Mouse (Mus musculus): Measurements from ENCODE around the gene Elp6. TPM values are rescaled to one million over a fixed set of nuclear protein-coding genes. Genes with fewer than 3 reads are reported as not detected.

The Elp6 gene
- total and polyA plus RNA-seq, 2 experiments from 2014 or later, result 27.5 to 35.2 TPM

DNA sequence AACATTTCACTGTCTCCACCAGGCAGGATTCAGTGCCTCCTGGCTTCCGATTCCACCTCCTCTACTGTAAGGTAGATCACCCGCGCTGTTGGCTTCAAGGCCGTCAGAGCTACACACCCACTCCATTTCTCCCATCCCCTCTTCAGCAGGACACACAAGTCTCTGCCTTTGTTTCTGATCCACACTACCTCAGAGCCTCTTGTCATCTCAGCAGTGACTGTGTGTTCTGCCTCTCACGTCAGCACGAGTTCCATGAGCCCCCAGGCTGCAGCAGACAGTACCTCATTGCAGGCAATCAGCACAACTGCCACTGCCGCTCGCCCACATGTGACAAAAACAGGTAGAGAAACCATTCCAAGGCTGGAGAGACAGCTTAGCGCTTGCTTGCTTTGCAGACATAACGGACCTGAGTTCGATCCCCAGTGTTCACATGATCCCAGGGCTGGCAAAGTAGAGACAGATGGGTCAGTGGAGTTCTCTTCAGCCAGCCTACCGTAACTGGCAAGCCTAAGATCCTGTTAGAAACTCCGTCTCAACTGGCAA lies 11.0 kb upstream of the Elp6 start:
- Histone ChIP-seq H3K4me2 (ENCODE audit: low read depth) (no peak overlapping the region), H3K4me3 (ENCODE audit: low read depth, low read length) (no peak overlapping the region), H3K27ac (ENCODE audit: low read depth, low read length) (peak overlapping the region; percentile 21; the same call in 1 of the 2 replicates), H3K9me3 (ENCODE audit: low read length) (no peaks in the 10 kb centered on the region), H3K9ac (no peak overlapping the region), H3K36me3 (ENCODE audit: insufficient read depth) (no peaks in the 10 kb centered on the region), H3K4me1 (ENCODE audit: insufficient read depth) (no peaks in the 10 kb centered on the region), H3K27me3 (ENCODE audit: insufficient read depth, low read length) (no peaks in the 10 kb centered on the region)
- no peak for TF ChIP-seq CTCF (IDR thresholded peaks at IDR 0.05; ENCODE audit: low read depth)
- WGBS, result 86% methylated on average over 13 of the region's 13 CpGs
- no peak for DNase-seq
- ATAC-seq, result no peak

DNA sequence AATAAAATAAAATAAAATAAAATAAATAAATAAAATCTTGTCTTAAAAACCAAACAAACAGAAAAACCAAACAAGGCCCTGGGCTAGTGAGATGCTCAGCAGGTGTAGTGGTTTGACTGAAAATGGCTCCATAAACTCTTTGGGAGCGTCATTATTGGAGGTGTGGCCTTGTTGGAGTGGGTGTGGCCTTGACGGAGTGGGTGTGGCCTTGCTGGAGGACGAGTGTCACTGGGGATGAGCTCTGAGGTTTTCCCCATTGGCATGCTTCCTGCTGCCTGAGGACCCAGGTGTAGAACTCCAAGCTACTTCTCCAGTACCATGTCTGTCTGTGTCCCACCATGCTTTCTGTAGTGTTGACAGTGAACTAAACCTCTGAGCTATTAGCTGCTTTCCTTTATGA lies 10.2 kb upstream of the Elp6 start:
- no peak for TF ChIP-seq CTCF (IDR thresholded peaks at IDR 0.05; ENCODE audit: low read depth)
- Histone ChIP-seq H3K9me3 (ENCODE audit: low read length) (no peaks in the 10 kb centered on the region), H3K36me3 (ENCODE audit: insufficient read depth) (no peaks in the 10 kb centered on the region), H3K27ac (ENCODE audit: low read depth, low read length) (no peak overlapping the region), H3K4me3 (ENCODE audit: low read depth, low read length) (no peak overlapping the region), H3K4me1 (ENCODE audit: insufficient read depth) (no peaks in the 10 kb centered on the region), H3K4me2 (ENCODE audit: low read depth) (no peak overlapping the region), H3K27me3 (ENCODE audit: insufficient read depth, low read length) (no peaks in the 10 kb centered on the region), H3K9ac (no peak overlapping the region)
- ATAC-seq (no peak), DNase-seq (no peak)
- WGBS, result 56% methylated on average over 3 of the region's 3 CpGs

DNA sequence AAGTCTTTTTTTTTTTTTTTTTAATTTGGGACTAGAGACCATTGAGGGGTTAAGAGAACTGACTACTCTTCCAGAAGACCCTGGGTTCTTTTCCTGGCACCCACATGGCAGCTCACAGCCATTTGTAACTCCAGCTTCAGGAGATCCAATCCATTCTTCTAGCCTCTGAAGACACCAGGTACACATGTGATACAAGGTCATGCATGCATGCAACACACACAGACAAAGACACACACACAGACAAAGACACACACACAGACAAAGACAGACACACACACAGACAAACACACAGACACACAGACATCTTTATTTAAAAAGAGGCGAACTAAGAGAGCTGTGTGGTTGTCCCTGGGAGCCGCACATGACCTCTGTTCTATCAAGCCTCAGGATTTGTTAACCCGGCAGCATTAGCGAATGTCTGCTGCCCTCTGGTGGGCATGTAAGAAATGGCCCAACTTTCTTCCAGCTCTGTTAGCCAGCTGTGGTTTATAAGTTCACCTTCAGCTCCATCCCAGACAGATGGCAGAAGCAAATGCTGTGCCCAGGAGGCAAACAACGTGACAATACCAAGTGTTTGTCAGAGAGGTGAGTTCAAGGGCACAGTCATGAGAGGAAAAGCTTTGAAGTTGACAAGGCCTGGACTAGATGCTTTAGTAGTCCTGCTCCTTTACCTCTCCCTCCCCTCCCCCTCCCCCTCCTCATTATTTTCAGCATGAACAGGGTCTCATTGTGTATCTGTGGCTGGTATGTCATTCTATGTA lies 7.9 kb upstream of the Elp6 start:
- no peak overlapping the region for H3K4me2 ChIP-seq (ENCODE audit: low read depth)
- WGBS, result 4% methylated on average over 5 of the region's 5 CpGs
- no peaks in the 10 kb centered on the region for H3K9me3 ChIP-seq (ENCODE audit: low read length)
- ATAC-seq, result peak; percentile 84
- no peaks in the 10 kb centered on the region for H3K36me3 ChIP-seq (ENCODE audit: insufficient read depth)
- peak; percentile 97 for TF ChIP-seq CTCF (IDR thresholded peaks at IDR 0.05; ENCODE audit: low read depth)
- no peaks in the 10 kb centered on the region for H3K4me1 ChIP-seq (ENCODE audit: insufficient read depth)
- no peak overlapping the region for H3K9ac ChIP-seq
- no peaks in the 10 kb centered on the region for H3K27me3 ChIP-seq (ENCODE audit: insufficient read depth, low read length)
- DNase-seq, result peak; percentile 93
- H3K27ac ChIP-seq (ENCODE audit: low read depth, low read length), result no peak overlapping the region
- no peak overlapping the region for H3K4me3 ChIP-seq (ENCODE audit: low read depth, low read length)

DNA sequence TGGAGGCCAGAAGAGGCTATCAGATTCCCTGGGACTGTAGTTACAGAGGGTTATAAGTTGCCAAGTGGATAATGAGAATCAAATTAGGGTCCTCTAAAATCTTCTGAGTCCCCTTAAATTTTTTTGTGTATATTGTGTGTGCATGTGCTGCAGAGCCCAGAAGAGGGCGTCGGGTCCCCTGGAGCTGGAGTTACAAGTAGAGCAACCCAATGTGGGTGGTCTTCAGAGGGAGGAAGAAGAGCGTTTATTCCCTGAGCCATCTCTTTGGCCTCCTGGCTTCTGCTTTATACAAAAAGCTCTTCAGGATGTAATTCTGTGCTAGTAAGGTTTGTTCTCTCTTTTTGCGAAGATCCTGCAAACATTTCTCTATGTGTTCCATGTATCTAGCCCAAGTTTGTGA lies 457 bp upstream of the Elp6 start:
- 3% methylated on average over 4 of the region's 4 CpGs for WGBS
- H3K9ac ChIP-seq, result peak overlapping the region; percentile 57
- DNase-seq (no peak), ATAC-seq (peak; percentile 50)
- no peaks in the 10 kb centered on the region for H3K4me1 ChIP-seq (ENCODE audit: insufficient read depth)
- peak; percentile 46 for TF ChIP-seq CTCF (IDR thresholded peaks at IDR 0.05; ENCODE audit: low read depth)
- no peaks in the 10 kb centered on the region for H3K9me3 ChIP-seq (ENCODE audit: low read length)
- H3K4me2 ChIP-seq (ENCODE audit: low read depth), result peak overlapping the region; percentile 57
- H3K4me3 ChIP-seq (ENCODE audit: low read depth, low read length), result peak overlapping the region; percentile 49
- peak overlapping the region; percentile 94 for H3K27ac ChIP-seq (ENCODE audit: low read depth, low read length)
- H3K27me3 ChIP-seq (ENCODE audit: insufficient read depth, low read length), result no peaks in the 10 kb centered on the region
- H3K36me3 ChIP-seq (ENCODE audit: insufficient read depth), result no peaks in the 10 kb centered on the region

DNA sequence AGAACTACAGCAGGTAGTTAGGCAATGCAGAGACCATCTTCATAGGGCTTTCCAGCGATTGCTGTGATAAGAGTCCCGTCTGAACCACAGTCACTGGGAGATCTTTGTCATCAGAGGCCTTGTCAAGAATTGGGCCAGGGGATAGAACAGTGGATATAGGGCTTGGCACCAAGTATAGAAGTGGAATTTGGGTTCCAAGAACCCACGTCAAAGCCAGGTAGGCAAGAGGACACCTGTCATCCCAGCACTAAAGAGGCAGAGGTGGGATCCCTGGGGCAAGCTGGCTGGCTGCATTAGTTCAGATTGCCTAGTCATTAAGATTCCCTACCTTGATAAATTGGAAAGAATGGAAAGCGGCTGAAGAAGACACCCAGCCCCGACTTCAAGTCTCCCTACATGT lies 1.4 kb downstream of the Elp6 start:
- ATAC-seq, result no peak
- no peaks in the 10 kb centered on the region for H3K27me3 ChIP-seq (ENCODE audit: insufficient read depth, low read length)
- H3K4me2 ChIP-seq (ENCODE audit: low read depth), result no peak overlapping the region
- H3K4me3 ChIP-seq (ENCODE audit: low read depth, low read length), result no peak overlapping the region
- no peaks in the 10 kb centered on the region for H3K4me1 ChIP-seq (ENCODE audit: insufficient read depth)
- 91% methylated on average over 5 of the region's 5 CpGs for WGBS
- no peak overlapping the region for H3K27ac ChIP-seq (ENCODE audit: low read depth, low read length)
- TF ChIP-seq CTCF (IDR thresholded peaks at IDR 0.05; ENCODE audit: low read depth), result no peak
- no peak for DNase-seq
- no peaks in the 10 kb centered on the region for H3K9me3 ChIP-seq (ENCODE audit: low read length)
- peaks cover 15% of the 10 kb centered on the region for H3K36me3 ChIP-seq (ENCODE audit: insufficient read depth)
- H3K9ac ChIP-seq, result no peak overlapping the region

- ATAC-seq (no peak), DNase-seq (no peak)
- Histone ChIP-seq H3K27me3 (ENCODE audit: insufficient read depth, low read length) (no peaks in the 10 kb centered on the region), H3K27ac (ENCODE audit: low read depth, low read length) (no peak overlapping the region), H3K4me3 (ENCODE audit: low read depth, low read length) (no peak overlapping the region), H3K9ac (no peak overlapping the region), H3K9me3 (ENCODE audit: low read length) (no peaks in the 10 kb centered on the region), H3K4me2 (ENCODE audit: low read depth) (no peak overlapping the region), H3K4me1 (ENCODE audit: insufficient read depth) (no peaks in the 10 kb centered on the region), H3K36me3 (ENCODE audit: insufficient read depth) (peaks cover 61% of the 10 kb centered on the region)
- TF ChIP-seq CTCF (IDR thresholded peaks at IDR 0.05; ENCODE audit: low read depth), result no peak
- 92% methylated on average over 5 of the region's 5 CpGs for WGBS
Observed at GRCm38 (mm10) chr9:110314706-110315105, 9.7 kb downstream of the Elp6 start.

GRCm38 (mm10) chr9:110315410-110315809 lies 10.4 kb downstream of the Elp6 start:
- H3K4me2 ChIP-seq (ENCODE audit: low read depth), result no peak overlapping the region
- no peaks in the 10 kb centered on the region for H3K4me1 ChIP-seq (ENCODE audit: insufficient read depth)
- no peaks in the 10 kb centered on the region for H3K27me3 ChIP-seq (ENCODE audit: insufficient read depth, low read length)
- ATAC-seq (no peak), DNase-seq (no peak)
- 90% methylated on average over 6 of the region's 6 CpGs for WGBS
- H3K36me3 ChIP-seq (ENCODE audit: insufficient read depth), result peaks cover 56% of the 10 kb centered on the region
- no peak overlapping the region for H3K27ac ChIP-seq (ENCODE audit: low read depth, low read length)
- H3K9me3 ChIP-seq (ENCODE audit: low read length), result no peaks in the 10 kb centered on the region
- H3K9ac ChIP-seq, result no peak overlapping the region
- no peak for TF ChIP-seq CTCF (IDR thresholded peaks at IDR 0.05; ENCODE audit: low read depth)
- H3K4me3 ChIP-seq (ENCODE audit: low read depth, low read length), result no peak overlapping the region

All from forebrain, postnatal 0 days (tissue).